Mouse (Mus musculus) limb, embryonic 11.5 days (tissue): ENCODE data around the gene Rplp0. TPM values are rescaled to one million over a fixed set of nuclear protein-coding genes. Genes with fewer than 3 reads are reported as not detected.
"Not testable (repeated sequence)": the region's sequence is repeated elsewhere in the genome, so short reads cannot be mapped to it uniquely, and the experiment has no call there.

Source experiments
- ATAC-seq: fragments of 200-750 bp; cut with Nextera tagmentation; 2 replicates; pipeline ENCODE4 v1.8.0; 2017; ENCODE audit warnings: low read depth; ENCODE audit not compliant: insufficient number of reproducible peaks, low FRiP score, low TSS enrichment
- DNase-seq: peaks from one replicate; pipeline ENCODE4 v3.0.0-alpha.2; 2015; ENCODE audit warnings: low spot score
- H3K27ac ChIP-seq: fragments of 300-500 bp; sonication (generic); replicated peaks from 2 replicates; pipeline ENCODE4 v1.5.1; 2014; ENCODE audit warnings: low read depth, mild to moderate bottlenecking, low read length
- H3K27me3 ChIP-seq: fragments of 300-500 bp; sonication (generic); 2 replicates; pipeline ENCODE4 v1.6.1; 2014; ENCODE audit warnings: mild to moderate bottlenecking, low read length, mixed read lengths; ENCODE audit not compliant: control insufficient read depth, insufficient read depth
- H3K36me3 ChIP-seq: fragments of 300-500 bp; sonication (generic); 2 replicates; pipeline ENCODE4 v1.6.1; 2014; ENCODE audit warnings: mild to moderate bottlenecking, low read length, moderate library complexity, mixed read lengths; ENCODE audit not compliant: control insufficient read depth, insufficient read depth
- H3K4me1 ChIP-seq: fragments of 300-500 bp; sonication (generic); 2 replicates; pipeline ENCODE4 v1.6.1; 2014; ENCODE audit warnings: low read length, mixed read lengths; ENCODE audit not compliant: control insufficient read depth, insufficient read depth
- H3K4me2 ChIP-seq: fragments of 300-500 bp; sonication (generic); 2 replicates; pipeline ENCODE4 v1.6.1; 2014; ENCODE audit warnings: low read depth, mild to moderate bottlenecking, moderate library complexity; ENCODE audit not compliant: severe bottlenecking
- H3K4me3 ChIP-seq: fragments of 300-500 bp; sonication (generic); 2 replicates; pipeline ENCODE4 v1.5.1; 2014; ENCODE audit warnings: low read depth, low read length
- H3K9ac ChIP-seq: fragments of 300-500 bp; sonication (generic); 2 replicates; pipeline ENCODE4 v1.6.1; 2014; ENCODE audit warnings: mild to moderate bottlenecking, low read length
- H3K9me3 ChIP-seq: fragments of 300-500 bp; sonication (generic); 2 replicates; pipeline ENCODE4 v1.6.1; 2016; ENCODE audit warnings: low read length; ENCODE audit not compliant: control insufficient read depth
- whole genome bisulfite sequencing: fragments of 180-500 bp; shearing (Covaris S2); extraction: QIAGEN DNeasy Blood & Tissue Kit; methylation state at CpG from one replicate; pipeline ENCODE4 v1.1.7; 2014; 5-methylcytosine and 5-hydroxymethylcytosine counted together
- polyA plus RNA-seq: library from polyadenylated mRNA; unstranded; fragments of >200 nt; fragmentation: Nextera tagmentation; extraction: Ambion mirVana; gene quantifications from 2 replicates; pipeline ENCODE4 v1.2.1, GENCODE M21; 2014

Gene Rplp0
- polyA plus RNA-seq, 1 experiment from 2014 or later = 1,526 TPM

DNA sequence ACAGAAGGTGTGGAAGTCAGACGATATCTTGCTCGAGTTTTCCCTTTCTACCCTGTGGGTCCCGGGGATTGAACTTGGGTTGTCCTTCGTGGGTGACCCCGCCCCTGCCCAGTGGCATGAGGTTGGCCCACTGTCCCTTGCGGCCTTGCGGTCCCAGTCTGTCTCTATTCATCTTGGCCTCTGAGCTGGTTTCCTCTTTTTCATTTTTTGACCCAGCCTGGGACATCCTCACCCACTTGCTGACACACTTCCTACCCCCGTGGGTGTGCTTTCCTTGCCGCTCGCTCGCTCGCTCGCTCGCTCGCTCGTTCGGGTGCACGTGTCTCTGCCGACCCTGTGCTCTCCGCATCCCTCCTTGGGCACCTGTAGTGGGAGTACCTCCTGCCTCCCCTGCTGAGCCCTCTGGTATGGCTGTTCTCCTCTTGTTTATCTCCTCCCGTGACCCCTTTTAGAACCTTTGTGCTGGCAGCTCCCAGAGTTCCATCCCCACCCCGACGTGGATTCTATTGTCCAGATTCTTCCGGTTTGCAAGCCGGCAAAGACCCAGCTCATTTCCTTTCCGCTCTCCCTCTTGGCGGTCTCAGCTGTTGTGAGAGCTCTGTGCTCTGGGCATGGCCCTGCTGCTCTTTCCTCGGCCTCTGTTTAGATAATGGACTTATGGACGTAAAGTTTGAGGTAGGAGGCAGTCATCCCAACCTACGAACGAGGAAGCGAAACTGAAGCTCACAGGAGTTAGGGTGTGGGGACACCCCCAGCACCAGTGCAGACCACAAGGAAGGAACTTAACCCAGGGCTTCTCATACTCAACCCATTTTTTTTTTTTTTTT is 43.0 kb upstream of the Rplp0 start:
- 90% methylated on average over 32 of the region's 32 CpGs for WGBS
- Histone ChIP-seq H3K36me3 (no peaks in the 10 kb centered on the region), H3K27ac (peak overlapping the region; percentile 39; the same call in 1 of the 2 replicates), H3K4me2 (no peak overlapping the region), H3K9ac (no peak overlapping the region), H3K4me1 (peaks cover 28% of the 10 kb centered on the region), H3K4me3 (no peak overlapping the region), H3K9me3 (no peaks in the 10 kb centered on the region), H3K27me3 (no peaks in the 10 kb centered on the region)
- no peak for DNase-seq
- ATAC-seq = no peak

DNA sequence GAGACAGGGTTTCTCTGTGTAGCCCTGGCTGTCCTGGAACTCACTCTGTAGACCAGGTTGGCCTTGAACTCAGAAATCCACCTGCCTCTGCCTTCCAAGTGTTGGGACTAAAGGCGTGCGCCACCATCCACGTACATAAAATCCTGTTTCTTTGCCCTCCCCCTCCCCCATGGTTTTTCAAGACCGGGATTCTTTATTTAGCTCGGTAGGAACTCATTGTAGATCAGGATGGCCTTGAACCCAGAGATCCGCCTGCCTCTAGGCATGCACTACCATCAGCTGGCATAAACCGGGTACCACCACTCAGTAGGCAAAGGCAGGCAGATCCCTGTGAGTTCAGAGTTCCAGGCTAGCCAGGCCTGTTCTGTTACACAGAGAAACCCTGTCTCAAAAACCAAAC is 42.4 kb upstream of the Rplp0 start:
- H3K27me3 ChIP-seq = no peaks in the 10 kb centered on the region
- no peak overlapping the region for H3K4me3 ChIP-seq
- DNase-seq (no peak), ATAC-seq (no peak)
- H3K4me2 ChIP-seq = no peak overlapping the region
- WGBS = 95% methylated on average over 7 of the region's 7 CpGs
- H3K9ac ChIP-seq = no peak overlapping the region
- no peaks in the 10 kb centered on the region for H3K9me3 ChIP-seq
- H3K27ac ChIP-seq = no peak overlapping the region; the same call in 1 of the 2 replicates
- H3K4me1 ChIP-seq = peaks cover 33% of the 10 kb centered on the region
- H3K36me3 ChIP-seq = no peaks in the 10 kb centered on the region

DNA sequence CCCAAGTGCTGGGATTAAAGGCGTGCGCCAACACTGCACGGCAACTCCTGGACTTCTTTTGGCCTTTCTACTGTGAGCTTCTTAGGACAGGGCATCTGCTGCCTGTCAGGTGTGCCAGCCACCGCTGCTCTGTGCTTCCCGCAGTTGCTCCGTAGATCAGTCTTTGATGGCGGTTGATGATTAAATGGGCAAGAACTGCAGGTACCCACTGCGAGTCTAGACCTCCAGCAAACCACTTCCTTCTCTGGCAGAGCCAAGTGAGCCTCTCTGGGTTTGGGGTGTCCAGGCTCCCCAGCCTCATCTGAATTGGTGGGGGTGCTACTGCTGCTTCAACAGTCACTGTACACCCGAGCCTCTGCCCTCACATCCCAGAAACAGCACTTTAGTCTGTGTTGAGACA is 41.8 kb upstream of the Rplp0 start:
- Histone ChIP-seq H3K27me3 (no peaks in the 10 kb centered on the region), H3K9ac (no peak overlapping the region), H3K4me2 (no peak overlapping the region), H3K4me1 (peaks cover 36% of the 10 kb centered on the region), H3K4me3 (no peak overlapping the region), H3K36me3 (no peaks in the 10 kb centered on the region), H3K9me3 (no peaks in the 10 kb centered on the region), H3K27ac (no peak overlapping the region)
- ATAC-seq = no peak
- 94% methylated on average over 9 of the region's 9 CpGs for WGBS
- DNase-seq = no peak

DNA sequence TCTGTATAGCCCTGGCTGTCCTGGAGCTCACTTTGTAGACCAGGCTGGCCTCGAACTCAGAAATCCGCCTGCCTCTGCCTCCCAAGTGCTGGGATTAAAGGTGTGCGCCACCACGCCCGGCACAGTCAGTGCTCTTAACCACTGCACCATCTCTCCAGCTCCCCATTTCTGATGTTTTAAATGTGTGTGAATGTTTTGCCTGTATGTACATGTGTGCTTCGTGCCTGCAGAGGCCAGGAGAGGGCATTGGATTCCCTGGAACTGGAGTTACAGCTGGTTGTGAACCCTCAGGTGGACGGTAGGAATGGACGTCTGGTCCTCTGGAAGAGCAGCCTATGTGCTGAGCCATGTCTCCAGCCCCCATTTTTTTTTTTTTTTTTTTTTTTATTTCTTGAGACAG is 41.1 kb upstream of the Rplp0 start:
- not testable (repeated sequence) for H3K36me3 ChIP-seq, H3K27ac ChIP-seq, DNase-seq, H3K4me3 ChIP-seq, H3K27me3 ChIP-seq, ATAC-seq, H3K4me2 ChIP-seq, H3K9ac ChIP-seq, H3K9me3 ChIP-seq
- H3K4me1 ChIP-seq = peaks cover 43% of the 10 kb centered on the region
- 91% methylated on average over 7 of the region's 8 CpGs for WGBS

DNA sequence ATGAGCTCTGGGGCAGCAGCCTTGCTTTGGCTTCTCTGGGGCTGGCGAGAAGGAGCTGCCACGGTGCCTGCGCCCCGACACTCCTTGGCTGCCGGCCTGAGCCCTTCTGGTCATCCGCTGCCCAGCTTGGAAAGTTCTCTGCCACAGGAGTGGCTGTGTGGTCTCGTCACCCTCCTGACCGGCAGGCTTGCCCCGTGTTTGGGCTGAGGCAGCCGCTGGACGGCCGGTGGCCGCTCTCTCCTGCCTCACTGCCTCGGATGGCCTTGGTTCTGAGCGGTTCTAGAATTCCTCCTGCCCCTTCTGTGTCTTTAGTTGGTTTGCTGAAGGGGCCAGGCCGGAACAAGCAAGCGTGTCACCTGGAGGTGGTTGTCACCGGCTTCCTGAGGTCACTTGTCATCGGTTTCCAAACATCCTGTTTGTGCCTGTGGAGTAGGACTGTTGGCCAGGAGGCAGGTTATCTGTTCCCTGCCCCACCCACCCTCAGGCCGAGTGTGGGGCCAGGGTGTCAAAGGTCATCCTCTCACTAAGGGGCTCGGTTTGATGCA is 38.9 kb upstream of the Rplp0 start:
- H3K9me3 ChIP-seq = no peaks in the 10 kb centered on the region
- ATAC-seq = no peak
- 0 out of 2 replicates have a peak overlapping the region, but pooled peaks have one; percentile 30 for H3K9ac ChIP-seq
- H3K4me2 ChIP-seq = no peak overlapping the region
- no peaks in the 10 kb centered on the region for H3K27me3 ChIP-seq
- 65% methylated on average over 21 of the region's 21 CpGs for WGBS
- peaks cover 46% of the 10 kb centered on the region for H3K4me1 ChIP-seq
- DNase-seq = no peak
- no peak overlapping the region for H3K4me3 ChIP-seq
- no peaks in the 10 kb centered on the region for H3K36me3 ChIP-seq
- 0 out of 2 replicates have a peak overlapping the region, but pooled peaks have one; percentile 26 for H3K27ac ChIP-seq

DNA sequence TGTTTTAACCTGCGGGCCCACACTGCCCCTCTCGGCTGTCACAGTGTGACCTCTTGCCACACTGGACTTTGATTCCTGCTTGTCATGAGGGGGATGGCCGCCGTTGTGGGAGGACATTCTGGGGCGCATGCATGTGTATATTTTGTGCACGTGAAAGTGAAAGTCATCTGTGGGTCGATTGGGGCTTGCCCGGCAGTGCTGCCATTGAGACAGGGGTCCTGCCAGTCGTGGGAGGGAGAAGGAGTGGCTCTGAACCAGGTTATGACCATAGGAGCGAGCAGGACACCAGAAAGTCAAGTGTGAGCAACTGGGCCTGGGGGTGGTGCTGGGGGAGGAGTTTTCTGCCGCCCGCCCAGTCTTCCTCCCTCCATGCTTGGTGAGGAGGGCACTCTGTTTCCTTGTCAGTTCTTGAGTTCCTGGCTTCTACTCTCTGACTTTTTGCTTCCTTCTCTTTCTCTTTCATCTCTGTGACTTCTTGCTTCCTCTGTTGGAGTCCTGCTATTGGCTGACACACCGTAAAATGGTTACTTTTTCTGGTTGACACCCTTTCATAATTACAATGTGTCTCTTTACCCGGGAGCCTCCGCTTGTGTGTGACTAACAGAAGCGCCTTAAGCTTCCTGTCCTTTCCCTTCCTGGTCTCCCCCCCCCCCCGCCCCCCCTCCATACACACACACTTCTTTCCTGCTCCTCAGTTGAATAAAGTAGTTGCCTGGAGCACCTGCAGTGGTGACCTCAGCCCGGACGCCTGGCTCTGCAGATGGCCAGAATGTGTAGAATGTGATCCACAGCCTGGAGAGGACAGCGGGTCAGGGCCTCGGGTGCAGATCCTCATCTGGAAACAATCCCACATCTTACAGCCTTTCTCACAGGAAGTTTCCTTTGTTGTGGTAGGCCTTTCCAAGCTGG is 37.5 kb upstream of the Rplp0 start:
- Histone ChIP-seq H3K27me3 (no peaks in the 10 kb centered on the region), H3K4me2 (no peak overlapping the region), H3K9ac (no peak overlapping the region), H3K4me3 (no peak overlapping the region), H3K36me3 (no peaks in the 10 kb centered on the region), H3K4me1 (peaks cover 52% of the 10 kb centered on the region), H3K27ac (peak overlapping the region; percentile 1), H3K9me3 (no peaks in the 10 kb centered on the region)
- WGBS = 49% methylated on average over 21 of the region's 21 CpGs
- ATAC-seq = no peak
- peak; percentile 61 for DNase-seq

DNA sequence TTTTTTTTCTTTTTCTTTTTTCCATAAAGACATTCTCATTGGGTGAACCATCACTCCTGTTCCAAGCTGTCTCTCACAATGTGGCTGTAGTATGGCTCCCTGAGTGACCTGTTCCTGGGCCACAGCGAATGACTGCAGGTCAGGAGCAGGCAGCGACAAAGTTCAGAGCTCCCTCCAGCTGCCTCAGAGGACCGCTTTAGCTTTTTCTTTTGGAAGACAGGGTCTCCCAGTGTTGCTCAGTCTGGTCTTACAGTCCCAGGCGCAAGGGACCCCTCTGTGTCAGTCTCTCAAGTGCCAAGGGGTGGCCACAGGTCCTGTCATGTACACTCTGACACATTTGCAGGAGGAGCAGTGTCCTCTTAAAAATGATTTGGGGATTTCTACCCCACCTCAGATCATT is 36.7 kb upstream of the Rplp0 start:
- 61% methylated on average over 4 of the region's 4 CpGs for WGBS
- H3K4me3 ChIP-seq = no peak overlapping the region

DNA sequence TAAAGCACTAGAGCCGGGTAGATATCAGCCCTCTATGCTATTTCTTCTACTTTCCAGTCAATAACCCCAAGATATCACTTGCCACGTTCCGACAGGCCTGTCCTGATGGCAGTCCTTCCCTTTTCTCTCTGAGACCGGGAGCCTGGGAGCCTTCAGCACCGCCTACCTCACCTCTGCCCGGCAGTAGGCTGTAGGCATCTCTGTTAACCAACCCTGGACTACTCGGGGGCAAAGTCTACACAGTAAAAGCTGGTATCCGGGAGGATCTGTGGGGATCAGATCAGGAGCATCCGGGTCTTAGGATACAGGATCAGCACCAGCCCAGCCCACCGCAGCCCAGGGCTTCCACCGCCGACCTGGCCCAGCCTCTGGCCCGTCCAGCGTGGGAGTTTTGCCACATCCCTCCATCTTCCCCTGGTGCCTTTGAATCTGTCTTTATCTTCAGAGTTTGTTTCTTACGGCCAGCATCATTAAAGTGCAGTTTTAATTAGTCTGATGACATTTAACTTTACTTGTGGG is 36.2 kb upstream of the Rplp0 start:
- peak overlapping the region; percentile 72 for H3K27ac ChIP-seq
- H3K4me2 ChIP-seq = no peak overlapping the region
- WGBS = 68% methylated on average over 15 of the region's 15 CpGs
- H3K9me3 ChIP-seq = no peaks in the 10 kb centered on the region
- H3K27me3 ChIP-seq = no peaks in the 10 kb centered on the region
- H3K4me1 ChIP-seq = peaks cover 52% of the 10 kb centered on the region
- ATAC-seq (no peak), DNase-seq (no peak)
- H3K9ac ChIP-seq = no peak overlapping the region
- H3K36me3 ChIP-seq = no peaks in the 10 kb centered on the region
- H3K4me3 ChIP-seq = no peak overlapping the region

More for the DNA sequence above, 36.7 kb upstream of the Rplp0 start:
- Histone ChIP-seq H3K27ac (peak overlapping the region; percentile 72), H3K4me2 (no peak overlapping the region), H3K9me3 (no peaks in the 10 kb centered on the region), H3K9ac (no peak overlapping the region), H3K27me3 (no peaks in the 10 kb centered on the region), H3K36me3 (no peaks in the 10 kb centered on the region), H3K4me1 (peaks cover 52% of the 10 kb centered on the region)
- ATAC-seq = no peak
- no peak for DNase-seq
